Mouse (Mus musculus) monocyte, adult 2 months (primary cell): Measurements from ENCODE around the gene Gbe1.

Source experiments
- DNase-seq, 2 experiments: peaks; one replicate each; pipeline ENCODE4 v3.0.0; 2022; ENCODE audit warnings: low spot score in 2 of 2, low read depth in 1 of 2

Gbe1 gene

GRCm38 (mm10) chr16:70353058-70353457, 39.3 kb downstream of the Gbe1 start:
- no peak for DNase-seq

- DNase-seq = no peak
Observed at GRCm38 (mm10) chr16:70358326-70358725, 44.6 kb downstream of the Gbe1 start.

DNA sequence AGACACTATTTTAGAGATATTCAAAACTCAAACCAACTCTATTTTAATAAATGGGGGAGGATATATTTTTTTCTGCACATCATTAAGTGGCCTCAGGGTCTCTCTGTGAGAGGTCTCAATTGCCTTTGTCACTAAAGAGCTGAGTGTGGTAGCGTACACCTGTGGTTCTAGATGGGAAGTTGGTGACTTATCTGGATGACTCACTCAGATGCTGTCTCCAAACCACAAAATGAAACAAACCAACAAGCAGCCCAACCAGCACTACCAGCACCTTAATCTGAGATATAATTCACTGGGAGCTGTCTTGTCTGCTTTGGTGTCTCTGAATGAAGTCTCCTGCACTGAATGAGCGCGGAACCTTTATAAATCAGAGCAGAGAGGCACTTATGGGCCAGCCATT, 51.5 kb downstream of the Gbe1 start:
- DNase-seq = no peak

DNA sequence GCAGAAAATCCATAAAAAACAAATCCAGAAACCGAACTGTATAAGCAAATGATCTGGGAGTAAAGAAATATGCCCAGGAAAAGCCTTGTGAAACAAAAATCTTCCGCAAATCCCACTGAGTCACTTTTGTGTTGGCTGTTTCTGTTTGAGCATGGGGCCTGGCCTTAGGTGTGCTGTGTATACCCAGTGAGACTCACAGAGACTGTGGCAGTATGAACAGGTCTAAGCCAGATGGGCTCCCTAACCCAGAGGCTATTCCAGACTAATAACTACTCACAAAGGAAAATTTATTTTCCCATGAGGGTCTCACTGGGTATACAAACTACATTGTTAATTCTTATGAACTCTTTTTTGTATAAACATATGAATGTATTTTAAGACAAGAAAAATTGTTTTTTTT, 67.3 kb downstream of the Gbe1 start:
- DNase-seq = no peak

GRCm38 (mm10) chr16:70385494-70385893, 71.7 kb downstream of the Gbe1 start:
- no peak for DNase-seq

DNA sequence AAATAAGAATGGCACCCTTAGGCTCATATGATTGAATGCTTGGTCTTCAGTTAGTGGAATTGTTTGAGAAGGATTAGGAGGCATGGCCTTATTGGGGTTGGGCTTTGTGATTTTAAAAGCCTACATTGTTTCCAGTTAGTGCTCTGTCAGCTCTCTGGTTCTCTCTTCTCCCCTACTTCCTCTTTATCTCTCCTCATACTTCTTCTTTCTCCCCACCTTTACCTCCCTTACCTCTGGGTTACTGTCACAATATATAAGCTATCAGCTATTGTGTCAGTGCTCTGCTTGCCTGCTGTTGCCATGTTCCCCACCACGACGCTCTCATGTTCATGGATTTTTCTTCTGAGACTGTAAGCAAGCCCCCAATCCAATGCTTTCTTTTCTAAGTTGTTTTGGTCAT, 73.6 kb downstream of the Gbe1 start:
- no peak for DNase-seq

DNA sequence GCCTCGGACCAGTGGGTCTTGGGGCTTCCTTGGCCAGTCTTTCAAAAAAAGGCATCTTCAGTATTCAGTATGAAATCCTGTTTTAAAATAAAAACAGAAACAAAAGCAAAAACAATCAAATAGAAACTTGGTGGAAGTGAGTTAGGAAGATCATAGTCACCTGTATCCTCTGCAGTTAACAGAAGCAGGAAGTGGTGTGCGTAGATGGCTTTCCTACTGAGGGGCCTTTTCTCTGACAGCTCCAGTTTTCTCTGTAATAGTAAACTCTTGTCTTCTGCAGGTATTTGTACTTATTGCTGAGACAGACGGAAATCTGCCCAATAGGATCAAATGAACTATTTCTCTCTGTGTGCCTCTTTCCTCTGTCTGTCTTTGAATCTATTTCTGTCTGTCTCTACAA, 81.5 kb downstream of the Gbe1 start:
- no peak for DNase-seq

DNA sequence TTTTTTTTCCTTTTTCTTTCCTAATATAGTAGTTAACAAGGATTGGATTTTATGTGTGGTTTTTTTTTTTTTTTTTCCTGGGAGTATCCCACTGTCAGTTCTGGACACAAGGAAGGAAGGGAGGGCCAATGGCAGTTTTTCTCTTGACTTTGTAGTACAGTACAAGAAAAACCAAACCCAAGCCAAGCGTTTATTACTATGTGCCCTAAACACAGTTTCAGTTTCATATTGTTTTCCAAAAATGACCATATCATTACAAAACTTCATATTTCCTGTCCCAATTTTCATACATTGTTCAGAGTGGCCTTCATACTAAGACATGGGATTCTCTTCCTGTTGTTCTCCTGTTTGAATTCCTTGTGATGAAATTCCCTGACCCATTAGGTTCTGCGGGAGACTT, 94.0 kb downstream of the Gbe1 start:
- no peak for DNase-seq

DNA sequence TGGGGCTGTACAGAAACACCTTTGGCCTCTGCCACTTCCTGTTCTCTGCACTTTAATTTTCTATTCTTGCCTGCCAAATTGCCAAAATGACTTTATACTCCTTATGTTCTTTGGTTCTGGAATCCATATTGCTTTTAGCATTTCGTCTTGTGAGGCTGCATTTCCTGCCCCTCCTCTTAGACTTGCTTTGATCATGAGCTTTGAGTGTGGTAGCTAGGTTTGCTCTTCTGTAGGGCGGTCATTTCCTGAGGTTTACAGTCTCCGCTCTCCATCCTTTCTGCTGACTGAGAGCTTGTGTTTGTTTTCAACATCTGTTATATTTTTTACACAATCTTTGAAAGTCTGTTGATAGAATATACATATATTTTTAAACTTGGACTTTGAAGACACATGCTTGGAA, 107.3 kb downstream of the Gbe1 start:
- no peak for DNase-seq

GRCm38 (mm10) chr16:70449520-70449919, 135.8 kb downstream of the Gbe1 start:
- DNase-seq = no peak

GRCm38 (mm10) chr16:70475583-70475982, 161.8 kb downstream of the Gbe1 start:
- no peak for DNase-seq

GRCm38 (mm10) chr16:70476161-70476560, 162.4 kb downstream of the Gbe1 start:
- no peak for DNase-seq

DNA sequence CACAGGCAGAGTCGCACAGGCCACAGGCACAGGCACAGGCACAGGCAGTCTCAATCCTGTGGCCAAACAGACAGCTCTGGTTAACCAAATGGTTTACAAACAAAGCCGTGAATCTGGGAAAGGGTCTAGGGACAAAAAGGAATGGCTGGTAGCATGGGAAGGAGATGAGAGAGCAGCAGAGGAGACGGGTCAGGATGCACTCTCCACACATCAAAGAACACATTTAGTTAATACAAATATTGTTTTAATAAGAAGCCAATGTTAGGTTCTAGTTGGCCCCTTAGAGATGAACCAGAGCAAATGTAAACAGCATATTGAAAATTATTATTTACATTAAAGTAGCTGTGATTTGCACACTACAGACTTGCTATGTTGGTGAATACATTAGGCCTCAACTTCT, 166.7 kb downstream of the Gbe1 start:
- no peak for DNase-seq

DNA sequence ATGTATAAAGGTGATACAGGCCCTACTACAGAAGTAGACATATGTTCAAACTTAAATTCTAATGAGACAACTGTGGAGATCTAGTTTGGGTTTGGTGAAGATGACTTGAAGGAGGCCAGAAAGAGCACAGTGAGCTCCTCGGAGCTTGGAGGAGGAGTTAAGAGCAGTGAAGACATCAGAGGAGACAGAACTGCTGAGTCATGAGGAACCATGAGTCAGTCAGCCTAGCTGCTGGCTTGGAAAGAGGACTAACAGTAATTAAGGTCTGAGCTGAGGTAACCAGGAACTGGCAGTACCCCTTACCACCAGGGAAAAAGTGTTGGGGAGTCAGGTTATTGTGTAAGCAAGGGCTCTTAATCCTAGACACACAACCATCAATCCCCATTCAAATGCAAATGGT, 192.7 kb downstream of the Gbe1 start:
- no peak for DNase-seq

GRCm38 (mm10) chr16:70510938-70511337, 197.2 kb downstream of the Gbe1 start:
- DNase-seq = no peak

- no peak for DNase-seq
Observed at GRCm38 (mm10) chr16:70522861-70523260, 209.1 kb downstream of the Gbe1 start.

GRCm38 (mm10) chr16:70523566-70523965, 209.8 kb downstream of the Gbe1 start:
- DNase-seq = no peak

DNA sequence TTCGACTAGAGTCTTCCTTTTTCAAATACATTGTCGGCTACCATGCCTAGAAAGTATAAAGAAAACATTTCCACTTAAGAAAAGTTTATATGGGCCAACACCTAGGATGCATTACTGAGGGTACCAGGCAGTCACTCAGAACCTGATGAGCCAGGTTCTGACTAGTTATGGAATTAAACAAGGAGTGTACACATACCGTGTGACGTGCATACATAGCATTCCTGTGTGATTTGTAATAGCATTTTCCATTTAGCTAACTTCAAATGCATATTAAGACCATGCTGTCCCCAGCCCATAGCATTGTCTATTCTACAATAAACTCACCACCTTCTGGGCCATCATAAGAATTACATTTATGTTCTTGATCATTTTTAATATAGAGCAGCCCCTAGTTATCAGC, 210.5 kb downstream of the Gbe1 start:
- no peak for DNase-seq

DNA sequence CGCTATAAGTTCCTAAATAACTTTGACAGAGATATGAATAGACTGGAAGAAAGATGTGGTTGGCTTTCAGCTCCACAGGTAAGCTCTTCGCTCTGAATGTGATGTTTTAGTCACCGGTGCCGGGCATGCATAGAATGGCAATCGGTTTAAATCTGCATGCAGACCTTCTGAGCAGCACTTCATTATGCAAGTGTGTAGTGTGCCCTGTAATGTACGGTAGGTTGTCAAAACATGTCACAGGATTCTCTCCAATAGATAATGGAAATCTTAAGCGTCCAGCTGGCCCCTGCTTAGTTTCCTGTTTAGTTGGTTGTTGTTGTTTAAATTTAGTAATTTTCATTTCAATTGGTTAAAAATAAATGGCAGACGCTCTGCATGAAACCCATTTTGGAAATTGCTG, 213.5 kb downstream of the Gbe1 start:
- no peak for DNase-seq

- no peak for DNase-seq
Observed at GRCm38 (mm10) chr16:70535224-70535623, 221.5 kb downstream of the Gbe1 start.

- DNase-seq = no peak
Observed at GRCm38 (mm10) chr16:70550835-70551234, 237.1 kb downstream of the Gbe1 start.

DNA sequence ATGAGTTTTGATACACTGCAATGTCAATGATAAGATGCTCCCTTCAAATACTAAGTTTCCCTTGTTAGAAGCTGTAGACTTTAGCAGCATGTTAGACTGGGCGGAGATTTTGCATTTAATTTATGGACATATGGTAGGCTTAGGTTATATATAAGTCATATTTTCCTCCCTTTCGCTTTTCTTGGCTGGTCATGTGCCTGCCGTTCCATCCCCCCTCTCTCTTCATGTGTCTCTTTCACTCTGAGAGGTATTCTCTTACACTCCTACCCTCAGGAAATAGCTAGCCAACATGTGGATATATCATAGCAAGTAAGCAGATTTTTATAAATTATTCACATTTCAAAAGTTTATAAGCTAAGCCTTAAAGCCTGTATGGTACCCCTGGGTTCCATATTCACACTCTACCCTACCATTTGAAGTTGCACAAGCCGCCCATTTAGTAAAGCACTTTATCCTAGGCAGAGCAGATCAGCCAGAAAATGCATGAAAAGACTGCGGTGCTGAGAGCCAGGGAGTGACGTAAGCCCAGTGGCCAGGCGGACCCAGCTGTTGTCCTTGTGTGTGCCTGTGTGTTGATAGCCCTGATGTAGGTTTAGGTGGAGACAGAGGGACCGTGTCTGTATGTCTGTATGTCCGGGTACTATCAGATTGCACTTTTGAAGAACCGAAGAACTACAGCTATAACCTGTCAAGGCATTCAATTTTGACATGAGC, 248.0 kb downstream of the Gbe1 start:
- DNase-seq = no peak

DNA sequence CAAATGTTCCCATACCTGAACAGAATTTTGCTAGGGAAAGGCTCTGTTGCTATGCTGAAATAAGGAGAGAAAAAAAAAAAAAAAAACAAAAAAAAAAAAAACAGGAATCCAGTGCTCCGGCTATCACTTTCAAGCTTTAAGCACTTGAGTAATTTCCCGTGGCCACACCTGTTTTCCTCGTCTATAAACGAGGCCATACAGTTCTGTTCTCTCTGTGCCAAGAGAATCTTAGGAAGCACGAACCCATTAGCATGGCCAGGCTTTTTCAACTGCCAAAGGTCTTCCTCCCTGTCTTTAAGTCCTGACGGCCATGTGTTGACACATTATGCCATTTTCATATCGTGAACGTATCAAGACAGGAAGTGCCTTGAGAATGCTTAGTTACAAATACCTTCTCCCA, 248.8 kb downstream of the Gbe1 start:
- DNase-seq = no peak

DNA sequence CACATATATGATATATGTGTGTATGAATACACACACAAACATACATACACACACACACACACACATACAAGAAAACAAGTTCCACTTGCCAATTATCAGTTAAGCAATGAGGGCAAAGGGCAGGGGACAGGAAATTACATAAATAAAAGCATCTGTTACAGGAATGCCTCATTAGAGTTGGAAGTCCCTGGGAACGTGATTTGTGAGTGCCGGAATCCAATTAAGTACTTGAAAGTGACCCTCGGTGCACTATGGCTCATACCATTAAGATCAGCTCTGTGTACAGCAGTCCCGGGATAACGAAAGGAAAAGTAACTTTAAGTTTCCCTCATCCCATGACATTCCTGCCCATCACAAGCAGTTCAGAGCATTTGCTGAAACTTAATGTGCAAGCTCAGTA, 249.7 kb downstream of the Gbe1 start:
- DNase-seq = no peak
